Comparison of ENCODE assay signal across 8 mouse cellular contexts in genomic region chr2:59628057-59628901, GRCm38 (mm10). TPM values are rescaled to one million over a fixed set of nuclear protein-coding genes. Genes with fewer than 3 reads are reported as not detected.
DNase-seq lines count a peak whose midpoint lies in the region; ATAC-seq and TF ChIP-seq lines count a peak whose summit lies in the region.

No protein-coding gene starts in this region.

- 50% methylated on average over 17 of the region's 17 CpGs for WGBS in kidney, embryonic 15.5 days

- intact Hi-C loops in left cerebral cortex, adult 2 months (cut with DNase I): no loop called here
- intact Hi-C loops in left cerebral cortex, postnatal 25 days (cut with DNase I): no loop called here

- peaks cover 86% of the 10 kb centered on the region for H3K4me1 ChIP-seq in kidney, embryonic 15.5 days

- peak overlapping the region; percentile 7; the same call in 1 of the 2 replicates for H3K4me2 ChIP-seq in kidney, embryonic 15.5 days

- DNase-seq in left cerebral cortex, adult 2 months (ENCODE audit: extremely low spot score in 1 of 2, low spot score in 2 of 2): peak in 1 of 2 experiments; percentile 14
- no peak for DNase-seq in left cerebral cortex, postnatal 25 days (ENCODE audit: low spot score in 2 of 2)
- DNase-seq in adrenal gland, postnatal 36 days: peak; percentile 46 to 51
- DNase-seq in gastrocnemius, postnatal 25 days: peak; percentile 64
- peak; percentile 54 for DNase-seq in lung, postnatal 14 days
- no peak for DNase-seq in thymus, postnatal 10 days (ENCODE audit: low spot score in 2 of 2)
- no peak for DNase-seq in right cerebral cortex, adult 2 months (ENCODE audit: low spot score in 2 of 2)

- ATAC-seq in kidney, embryonic 15.5 days (replicated peaks; ENCODE audit: low FRiP score): peak; percentile 87

- no peaks in the 10 kb centered on the region for H3K9me3 ChIP-seq in kidney, embryonic 15.5 days (replicated peaks)

- TF ChIP-seq CTCF in left cerebral cortex, adult 2 months (IDR thresholded peaks at IDR 0.05): no peak

- H3K9ac ChIP-seq in kidney, embryonic 15.5 days: no peak overlapping the region

- H3K36me3 ChIP-seq in kidney, embryonic 15.5 days: peaks cover 6% of the 10 kb centered on the region; the same call in 1 of the 2 replicates

- no peaks in the 10 kb centered on the region for H3K27me3 ChIP-seq in kidney, embryonic 15.5 days

- no peak overlapping the region for H3K4me3 ChIP-seq in left cerebral cortex, adult 2 months
- no peak overlapping the region for H3K4me3 ChIP-seq in kidney, embryonic 15.5 days (replicated peaks)

- 0 out of 2 replicates have a peak overlapping the region, but pooled peaks have one; percentile 18 for H3K27ac ChIP-seq in left cerebral cortex, adult 2 months
- H3K27ac ChIP-seq in kidney, embryonic 15.5 days: peak overlapping the region; percentile 59

RNA-seq across cellular contexts. Expression of gene Tanc1, which starts 16.4 kb away (rescaled TPM):
- total RNA-seq in left cerebral cortex, adult 2 months (2021): 10 to 100 TPM; 26.3 to 32.3 TPM
- 10 to 100 TPM; 20.1 to 25.4 TPM for total RNA-seq in left cerebral cortex, postnatal 25 days (2021)
- total RNA-seq in adrenal gland, postnatal 36 days (2021): 10 to 100 TPM; 16.4 to 21.1 TPM
- 1 to 10 TPM; 6.2 to 7.9 TPM for total RNA-seq in gastrocnemius, postnatal 25 days (2021)
- polyA plus RNA-seq in kidney, embryonic 15.5 days (2015; fragmentation: Nextera tagmentation; extraction: Ambion mirVana): 50.2 and 58.3 TPM in 2 replicates

Comparison
In these comparisons a context has a peak if more than half of its experiments do, and no peak if none do; other contexts are left out.
1. DNase-seq: peak in adrenal gland, postnatal 36 days (2 of 2), gastrocnemius, postnatal 25 days (single experiment) and lung, postnatal 14 days (single experiment); none in left cerebral cortex, postnatal 25 days (0 of 2), thymus, postnatal 10 days (0 of 2) and right cerebral cortex, adult 2 months (0 of 2).